Mouse (Mus musculus): ENCODE data around the gene Lyrm7. TPM values are rescaled to one million over a fixed set of nuclear protein-coding genes. Genes with fewer than 3 reads are reported as not detected.
"Not testable (repeated sequence)": the region's sequence is repeated elsewhere in the genome, so short reads cannot be mapped to it uniquely, and the experiment has no call there.

Gene Lyrm7
- total and polyA plus RNA-seq, 3 experiments, result 18.2 to 64.4 (median 18.6) TPM

DNA sequence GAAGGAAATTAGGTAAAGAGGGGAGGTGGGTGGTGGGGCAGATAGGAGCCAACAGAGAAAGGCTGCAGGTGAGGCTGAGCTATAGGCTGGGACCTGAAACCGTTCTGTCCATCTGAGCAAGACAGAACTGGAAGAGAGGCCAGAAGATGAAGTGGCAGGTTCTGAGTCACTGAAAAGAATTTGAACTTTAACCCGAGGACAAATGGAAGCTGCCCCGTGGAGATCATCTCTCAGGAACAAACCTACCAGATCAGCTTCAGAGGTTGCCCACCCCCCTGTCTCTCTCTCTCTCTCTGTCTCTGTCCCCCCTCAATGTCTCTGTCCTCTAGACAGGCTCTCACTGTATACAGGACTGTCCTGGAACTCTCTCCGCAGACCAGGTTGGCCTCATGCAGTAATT lies 38.9 kb upstream of the Lyrm7 start:
- Histone ChIP-seq H3K27me3 (replicated peaks) (no peaks in the 10 kb centered on the region), H3K36me3 (replicated peaks in 1 of 2; ENCODE audit: control insufficient read depth in 1 of 2, insufficient read depth in 1 of 2, low read length in 1 of 2) (no peaks in the 10 kb centered on the region), H3K4me3 (replicated peaks in 1 of 3; ENCODE audit: low read depth in 2 of 3, low read length in 2 of 3, poor library complexity in 1 of 3) (no peak overlapping the region), H3K4me2 (ENCODE audit: insufficient read depth, low read depth, poor library complexity, severe bottlenecking) (no peak overlapping the region), H3K79me2 (replicated peaks; ENCODE audit: control insufficient read depth, extremely low read depth, insufficient read depth, poor library complexity, severe bottlenecking) (no peaks in the 10 kb centered on the region), H3K9ac (ENCODE audit: insufficient read depth, low read depth) (no peak overlapping the region), H3K27ac (ENCODE audit: insufficient read depth, low read depth) (no peak overlapping the region), H3K9me3 (replicated peaks; ENCODE audit: low read length) (no peaks in the 10 kb centered on the region), H3K4me1 (ENCODE audit: control insufficient read depth in 1 of 2, insufficient read depth in 2 of 2) (peaks cover 5 to 8% of the 10 kb centered on the region in 2 experiments)
- in situ Hi-C loops (cut with MboI; ENCODE audit: low pct_ligation_motif_present, low pct_unique_long_range_greater_than_20kb, low sequenced_read_pairs), result loop anchor here (25.0 kb wide), 1 partner anchor 488 kb away; no protein-coding TSS in a partner anchor
- no peak for TF ChIP-seq MEF2A (IDR thresholded peaks at IDR 0.05; ENCODE audit: borderline replicate concordance, low read depth, low read length)
- TF ChIP-seq KAT2A (IDR thresholded peaks at IDR 0.05; ENCODE audit: insufficient replicate concordance, low read length), result no peak
- no peak for TF ChIP-seq NELFE (IDR thresholded peaks at IDR 0.05; ENCODE audit: low read depth, low read length)
- TF ChIP-seq POLR2AphosphoS2 (IDR thresholded peaks at IDR 0.05; ENCODE audit: low read depth, low read length), result no peak
- no peak for TF ChIP-seq MAFK (IDR thresholded peaks at IDR 0.05; ENCODE audit: insufficient replicate concordance, low read length)
- no peak for TF ChIP-seq TCF12 (IDR thresholded peaks at IDR 0.05; ENCODE audit: low read depth, low read length)
- no peak for TF ChIP-seq ETS1 (conservative IDR thresholded peaks at IDR 0.05; ENCODE audit: low read depth, low read length)
- TF ChIP-seq MXI1 (IDR thresholded peaks at IDR 0.05; ENCODE audit: low read depth, low read length), result no peak
- TF ChIP-seq MAX (IDR thresholded peaks at IDR 0.05; ENCODE audit: low read length), result no peak
- no peak for DNase-seq (ENCODE audit: extremely low read depth)
- dilution Hi-C loops (cut with MboI; ENCODE audit: extremely low pct_ligation_motif_present, extremely low pct_unique_long_range_greater_than_20kb, low sequenced_read_pairs), result no loop called here

DNA sequence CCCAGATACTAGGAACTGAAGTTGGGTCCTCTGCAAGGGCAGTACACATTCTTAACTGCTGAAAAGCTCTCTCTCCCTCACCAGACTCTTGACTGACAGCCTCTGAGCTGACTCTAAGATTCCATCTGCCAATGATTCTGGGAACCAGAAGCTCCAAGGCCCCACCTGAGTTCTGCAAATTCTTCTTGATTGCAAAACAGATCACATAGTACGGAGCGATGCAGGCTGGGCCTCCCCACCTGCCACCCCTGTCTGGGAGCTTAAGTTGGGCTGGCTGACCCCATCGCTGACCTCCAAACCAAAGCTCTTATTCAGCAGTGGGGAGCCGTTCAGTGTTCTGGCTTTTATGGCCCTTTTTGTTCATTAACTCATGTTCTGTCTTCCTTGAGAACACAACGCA lies 36.8 kb upstream of the Lyrm7 start:
- Histone ChIP-seq H3K9me3 (replicated peaks; ENCODE audit: low read length) (no peaks in the 10 kb centered on the region), H3K27me3 (replicated peaks) (no peaks in the 10 kb centered on the region), H3K36me3 (replicated peaks in 1 of 2; ENCODE audit: control insufficient read depth in 1 of 2, insufficient read depth in 1 of 2, low read length in 1 of 2) (no peaks in the 10 kb centered on the region), H3K4me2 (ENCODE audit: insufficient read depth, low read depth, poor library complexity, severe bottlenecking) (no peak overlapping the region), H3K79me2 (replicated peaks; ENCODE audit: control insufficient read depth, extremely low read depth, insufficient read depth, poor library complexity, severe bottlenecking) (no peaks in the 10 kb centered on the region), H3K27ac (ENCODE audit: insufficient read depth, low read depth) (no peak overlapping the region), H3K4me3 (replicated peaks in 1 of 3; ENCODE audit: low read depth in 2 of 3, low read length in 2 of 3, poor library complexity in 1 of 3) (no peak overlapping the region), H3K9ac (ENCODE audit: insufficient read depth, low read depth) (no peak overlapping the region), H3K4me1 (ENCODE audit: control insufficient read depth in 1 of 2, insufficient read depth in 2 of 2) (no peaks in the 10 kb centered on the region)
- TF ChIP-seq MAZ (IDR thresholded peaks at IDR 0.05; ENCODE audit: low read depth, low read length) (no peak), JUN (IDR thresholded peaks at IDR 0.05; ENCODE audit: insufficient read depth, low read depth, low read length) (no peak), MEF2A (IDR thresholded peaks at IDR 0.05; ENCODE audit: borderline replicate concordance, low read depth, low read length) (no peak), SMC3 (IDR thresholded peaks at IDR 0.05; ENCODE audit: low read depth, low read length) (no peak), RAD21 (IDR thresholded peaks at IDR 0.05; ENCODE audit: low read depth, low read length) (no peak), RCOR1 (conservative IDR thresholded peaks at IDR 0.05; ENCODE audit: low read depth, low read length) (no peak), UBTF (IDR thresholded peaks at IDR 0.05; ENCODE audit: low read depth, low read length) (no peak), CHD1 (IDR thresholded peaks at IDR 0.05; ENCODE audit: low read depth, low read length) (no peak), CTCF (conservative IDR thresholded peaks at IDR 0.05 in 1 of 2, IDR thresholded peaks at IDR 0.05 in 1 of 2; ENCODE audit: low read depth in 2 of 2, low read length in 2 of 2) (no peak)
- in situ Hi-C loops (cut with MboI; ENCODE audit: low pct_ligation_motif_present, low pct_unique_long_range_greater_than_20kb, low sequenced_read_pairs), result loop anchor here (25.0 kb wide), 1 partner anchor 490 kb away; no protein-coding TSS in a partner anchor
- dilution Hi-C loops (cut with MboI; ENCODE audit: extremely low pct_ligation_motif_present, extremely low pct_unique_long_range_greater_than_20kb, low sequenced_read_pairs), result no loop called here
- no peak for DNase-seq (ENCODE audit: extremely low read depth)

DNA sequence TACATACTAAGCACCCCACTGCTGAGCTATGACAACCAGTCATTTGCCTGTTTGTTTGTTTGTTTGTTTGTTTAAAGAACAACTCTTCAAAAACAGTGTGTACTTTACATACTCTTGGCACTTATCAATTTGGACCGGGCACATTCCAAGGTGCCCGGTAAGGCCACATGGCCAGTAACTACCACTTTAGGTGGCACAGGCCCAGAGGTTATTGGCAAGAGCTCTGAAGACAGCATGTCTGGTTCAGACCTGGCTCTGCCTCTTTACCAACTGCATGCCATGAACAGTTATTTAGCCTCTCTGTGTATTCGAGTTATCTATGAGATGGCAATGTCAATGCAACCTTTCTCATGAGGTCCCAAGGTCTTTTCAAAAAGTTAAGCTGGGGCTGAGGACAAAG lies 35.9 kb upstream of the Lyrm7 start:
- H3K36me3 ChIP-seq (replicated peaks in 1 of 2; ENCODE audit: control insufficient read depth in 1 of 2, insufficient read depth in 1 of 2, low read length in 1 of 2); H3K4me3 ChIP-seq (replicated peaks in 1 of 3; ENCODE audit: low read depth in 2 of 3, low read length in 2 of 3, poor library complexity in 1 of 3); H3K27ac ChIP-seq (ENCODE audit: insufficient read depth, low read depth); H3K4me2 ChIP-seq (ENCODE audit: insufficient read depth, low read depth, poor library complexity, severe bottlenecking); H3K9me3 ChIP-seq (replicated peaks; ENCODE audit: low read length); DNase-seq (ENCODE audit: extremely low read depth); H3K4me1 ChIP-seq (ENCODE audit: control insufficient read depth in 1 of 2, insufficient read depth in 2 of 2); dilution Hi-C loops (cut with MboI; ENCODE audit: extremely low pct_ligation_motif_present, extremely low pct_unique_long_range_greater_than_20kb, low sequenced_read_pairs); H3K27me3 ChIP-seq (replicated peaks); H3K9ac ChIP-seq (ENCODE audit: insufficient read depth, low read depth); H3K79me2 ChIP-seq (replicated peaks; ENCODE audit: control insufficient read depth, extremely low read depth, insufficient read depth, poor library complexity, severe bottlenecking): not testable (repeated sequence)
- in situ Hi-C loops (cut with MboI; ENCODE audit: low pct_ligation_motif_present, low pct_unique_long_range_greater_than_20kb, low sequenced_read_pairs), result loop anchor here (25.0 kb wide), 1 partner anchor 491 kb away; no protein-coding TSS in a partner anchor
